Mouse (Mus musculus) small intestine, adult 2 months (tissue): ENCODE results near the gene Ina. TPM values are rescaled to one million over a fixed set of nuclear protein-coding genes. Genes with fewer than 3 reads are reported as not detected.

Experiments used
- H3K27ac ChIP-seq: fragments of 200-500 bp; 2 replicates; pipeline ENCODE4 v1.5.1; 2012; ENCODE audit warnings: low read depth, low read length, control low read depth, inconsistent platforms; ENCODE audit not compliant: insufficient read depth
- H3K27me3 ChIP-seq: fragments of 200-500 bp; 2 replicates; pipeline ENCODE4 v1.6.1; 2012; ENCODE audit warnings: mild to moderate bottlenecking, moderate library complexity, low read length, inconsistent platforms; ENCODE audit not compliant: control insufficient read depth, insufficient read depth
- H3K36me3 ChIP-seq: fragments of 200-500 bp; 2 replicates; pipeline ENCODE4 v1.6.1; 2012; ENCODE audit warnings: mild to moderate bottlenecking, low read length, control low read depth, inconsistent platforms; ENCODE audit not compliant: control insufficient read depth, insufficient read depth
- H3K4me1 ChIP-seq: fragments of 200-500 bp; 2 replicates; pipeline ENCODE4 v1.6.1; 2012; ENCODE audit warnings: low read length, inconsistent platforms, mixed read lengths; ENCODE audit not compliant: control insufficient read depth, insufficient read depth, insufficient read length
- H3K4me3 ChIP-seq: fragments of 200-500 bp; 2 replicates; pipeline ENCODE4 v1.5.1; 2012; ENCODE audit warnings: low read depth, mild to moderate bottlenecking, control low read depth, inconsistent platforms, low read length, moderate library complexity
- CTCF ChIP-seq: fragments of 200-500 bp; IDR thresholded peaks from 2 replicates; pipeline ENCODE4 v1.5.1; 2012; ENCODE audit warnings: low read depth, mild to moderate bottlenecking, control low read depth, inconsistent platforms, low read length, moderate library complexity, mixed read lengths; ENCODE audit not compliant: insufficient replicate concordance, insufficient read length; ENCODE audit errors: extremely low read depth
- POLR2A ChIP-seq: fragments of 200-500 bp; IDR thresholded peaks from 2 replicates; pipeline ENCODE4 v1.6.1; 2012; ENCODE audit warnings: low read depth, mild to moderate bottlenecking, control low read depth, inconsistent platforms, low read length, moderate library complexity
- WGBS: fragments of 180-500 bp; shearing (Covaris S2); methylation state at CpG from one replicate; pipeline ENCODE4 v1.1.7; 2018; 5-methylcytosine and 5-hydroxymethylcytosine counted together
- polyA plus RNA-seq: library from polyadenylated mRNA; depleted of rRNA; stranded (reverse); fragments of >200 nt; gene quantifications from 2 replicates; pipeline ENCODE4 v1.2.3, GENCODE M21; 2012

Gene Ina
- polyA plus RNA-seq, 1 experiment, result 0.53 TPM

- H3K36me3 ChIP-seq, result peaks cover 17% of the 10 kb centered on the region
- no peaks in the 10 kb centered on the region for H3K27me3 ChIP-seq
- H3K4me1 ChIP-seq, result no peaks in the 10 kb centered on the region
- 93% methylated on average over 6 of the region's 6 CpGs for WGBS
- no peak overlapping the region for H3K27ac ChIP-seq
- no peak overlapping the region for H3K4me3 ChIP-seq
- TF ChIP-seq CTCF (no peak), POLR2A (no peak)
Observed at GRCm38 (mm10) chr19:47031770-47032169, 17.3 kb downstream of the Ina start.

- H3K27ac ChIP-seq, result no peak overlapping the region
- no peak overlapping the region for H3K4me3 ChIP-seq
- TF ChIP-seq POLR2A (no peak), CTCF (no peak)
- peaks cover 24% of the 10 kb centered on the region for H3K36me3 ChIP-seq
- H3K27me3 ChIP-seq, result no peaks in the 10 kb centered on the region
- 79% methylated on average over 4 of the region's 4 CpGs for WGBS
- H3K4me1 ChIP-seq, result no peaks in the 10 kb centered on the region
Observed at GRCm38 (mm10) chr19:47034916-47035315, 20.4 kb downstream of the Ina start.

DNA sequence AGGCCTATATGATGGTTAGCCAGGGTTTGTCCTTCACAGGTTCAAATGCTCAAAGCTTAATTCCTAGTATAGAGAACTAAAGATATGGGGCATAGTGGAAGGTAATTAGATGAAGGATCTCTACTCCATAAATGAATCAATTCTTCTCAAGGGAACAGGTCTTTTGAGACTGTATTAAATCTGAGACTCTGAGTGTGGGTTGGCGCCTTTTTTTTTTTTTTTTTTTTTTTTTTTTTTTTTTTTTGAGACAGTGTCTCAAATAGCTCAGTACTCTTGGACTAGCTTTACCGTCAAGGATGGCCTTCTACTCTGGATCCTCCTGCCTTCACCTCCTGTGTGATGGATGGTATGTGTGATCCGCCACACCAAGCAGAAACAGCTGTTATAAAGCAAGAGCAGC is 22.1 kb downstream of the Ina start:
- 90% methylated on average over 3 of the region's 3 CpGs for WGBS
- H3K4me1 ChIP-seq, result peaks cover 2% of the 10 kb centered on the region; the same call in 1 of the 2 replicates
- TF ChIP-seq POLR2A (no peak), CTCF (no peak)
- no peak overlapping the region for H3K27ac ChIP-seq
- H3K4me3 ChIP-seq, result no peak overlapping the region
- H3K36me3 ChIP-seq, result peaks cover 26% of the 10 kb centered on the region
- no peaks in the 10 kb centered on the region for H3K27me3 ChIP-seq

DNA sequence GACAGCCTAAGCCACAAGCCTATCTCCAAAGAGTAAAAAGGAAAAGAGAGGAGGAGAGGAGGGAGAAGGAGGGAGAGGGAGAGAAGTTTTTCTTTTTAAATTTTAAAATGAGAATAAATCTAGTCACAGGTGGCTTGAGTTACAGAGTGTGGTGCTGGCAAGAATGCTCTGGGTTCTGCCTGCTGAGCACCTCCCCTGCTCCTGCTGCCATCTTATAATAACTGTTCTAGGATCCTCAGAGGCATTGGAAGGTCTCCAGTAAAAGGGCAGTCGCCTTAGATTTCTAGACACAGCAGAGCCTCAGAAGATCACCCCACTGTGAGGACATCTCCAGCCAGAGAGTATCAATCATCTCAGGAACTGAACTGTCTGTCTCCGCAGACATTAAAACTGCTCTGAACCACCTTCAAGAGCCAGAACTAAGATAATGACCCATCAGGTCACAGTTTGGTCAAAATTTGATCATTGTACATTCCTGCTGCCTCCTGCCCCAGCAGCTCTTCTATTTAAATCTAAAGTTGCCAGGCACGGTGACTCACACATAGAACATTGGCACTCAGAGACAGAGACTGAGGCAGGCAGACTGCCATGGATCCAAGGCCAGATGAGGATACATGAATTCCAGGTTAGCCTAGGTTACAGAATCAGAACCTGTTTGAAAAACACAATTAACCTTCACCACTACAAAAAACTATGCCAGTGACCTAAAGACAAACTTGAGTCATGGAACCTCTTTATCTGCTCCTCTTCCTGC is 26.4 kb downstream of the Ina start:
- Histone ChIP-seq H3K4me3 (no peak overlapping the region), H3K36me3 (peaks cover 13% of the 10 kb centered on the region), H3K27me3 (no peaks in the 10 kb centered on the region), H3K4me1 (peaks cover 2% of the 10 kb centered on the region; the same call in 1 of the 2 replicates), H3K27ac (no peak overlapping the region)
- TF ChIP-seq POLR2A (no peak), CTCF (no peak)
- WGBS, result 87% methylated on average over 3 of the region's 3 CpGs

- Histone ChIP-seq H3K36me3 (peaks cover 12% of the 10 kb centered on the region), H3K27me3 (no peaks in the 10 kb centered on the region), H3K4me1 (peaks cover 2% of the 10 kb centered on the region; the same call in 1 of the 2 replicates), H3K27ac (no peak overlapping the region), H3K4me3 (no peak overlapping the region)
- TF ChIP-seq CTCF (peak; percentile 28; the same call in 1 of the 2 replicates), POLR2A (no peak)
- 85% methylated on average over 3 of the region's 3 CpGs for whole genome bisulfite sequencing
Observed at GRCm38 (mm10) chr19:47043608-47044007, 29.1 kb downstream of the Ina start.

GRCm38 (mm10) chr19:47046343-47046742 is 31.8 kb downstream of the Ina start:
- 92% methylated on average over 1 of the region's 1 CpGs for WGBS
- TF ChIP-seq CTCF, result no peak
- TF ChIP-seq POLR2A, result no peak
- Histone ChIP-seq H3K36me3 (peaks cover 10% of the 10 kb centered on the region), H3K27me3 (no peaks in the 10 kb centered on the region), H3K4me1 (no peaks in the 10 kb centered on the region; the same call in 1 of the 2 replicates), H3K27ac (no peak overlapping the region), H3K4me3 (no peak overlapping the region)

- no peaks in the 10 kb centered on the region for H3K27me3 ChIP-seq
Observed at GRCm38 (mm10) chr19:47047236-47047833, 32.8 kb downstream of the Ina start.

More at GRCm38 (mm10) chr19:47047236-47047833, 32.8 kb downstream of the Ina start:
- TF ChIP-seq CTCF (no peak), POLR2A (no peak)
- peaks cover 10% of the 10 kb centered on the region for H3K36me3 ChIP-seq
- H3K4me3 ChIP-seq, result no peak overlapping the region
- 89% methylated on average over 13 of the region's 13 CpGs for WGBS
- peaks cover 2% of the 10 kb centered on the region; the same call in 1 of the 2 replicates for H3K4me1 ChIP-seq
- H3K27ac ChIP-seq, result no peak overlapping the region
